8 mouse cellular contexts compared by ENCODE assay signal in genomic region chr6:36389260-36389965, GRCm38 (mm10). TPM values are rescaled to one million over a fixed set of nuclear protein-coding genes. Genes with fewer than 3 reads are reported as not detected.
DNase-seq lines count a peak whose midpoint lies in the region; ATAC-seq and TF ChIP-seq lines count a peak whose summit lies in the region.

No protein-coding gene starts in this region.

- TF ChIP-seq POLR2A in thymus, adult 2 months (IDR thresholded peaks at IDR 0.05; ENCODE audit: control insufficient read depth, extremely low read depth, insufficient read depth, low read length, poor library complexity): no peak

- no peaks in the 10 kb centered on the region for H3K4me1 ChIP-seq in intestine, postnatal 0 days (replicated peaks; ENCODE audit: control insufficient read depth, insufficient read depth, low read length)
- peaks cover 25% of the 10 kb centered on the region for H3K4me1 ChIP-seq in neural tube, embryonic 15.5 days
- H3K4me1 ChIP-seq in thymus, adult 2 months (replicated peaks; ENCODE audit: control insufficient read depth, insufficient read depth, low read length): no peaks in the 10 kb centered on the region

- H3K27me3 ChIP-seq in intestine, postnatal 0 days (replicated peaks; ENCODE audit: control insufficient read depth, insufficient read depth, low read length): peaks cover 13% of the 10 kb centered on the region
- peaks cover 4% of the 10 kb centered on the region for H3K27me3 ChIP-seq in neural tube, embryonic 15.5 days (replicated peaks)
- H3K27me3 ChIP-seq in thymus, adult 2 months (ENCODE audit: control insufficient read depth, insufficient read depth, low read length): no peaks in the 10 kb centered on the region; the same call in 1 of the 2 replicates

- peak overlapping the region; percentile 44 for H3K4me3 ChIP-seq in intestine, postnatal 0 days (ENCODE audit: low read depth, low read length)
- peak overlapping the region; percentile 63 for H3K4me3 ChIP-seq in neural tube, embryonic 15.5 days (replicated peaks)
- H3K4me3 ChIP-seq in thymus, adult 2 months (ENCODE audit: control insufficient read depth, insufficient read depth, low read length): no peak overlapping the region

- ATAC-seq in cerebellum, adult (ENCODE audit: insufficient number of reproducible peaks, low FRiP score, low TSS enrichment): no peak
- ATAC-seq in intestine, postnatal 0 days: no peak
- ATAC-seq in neural tube, embryonic 15.5 days (ENCODE audit: low FRiP score): peak; percentile 28; the same call in 1 of the 2 replicates

- H3K9me3 ChIP-seq in intestine, postnatal 0 days (ENCODE audit: control insufficient read depth): no peaks in the 10 kb centered on the region
- H3K9me3 ChIP-seq in neural tube, embryonic 15.5 days (replicated peaks): no peaks in the 10 kb centered on the region

- H3K9ac ChIP-seq in intestine, postnatal 0 days (ENCODE audit: low read depth, low read length): peak overlapping the region; percentile 51
- peak overlapping the region; percentile 65 for H3K9ac ChIP-seq in neural tube, embryonic 15.5 days (replicated peaks)

- H3K4me2 ChIP-seq in intestine, postnatal 0 days (replicated peaks; ENCODE audit: low read depth): peak overlapping the region; percentile 73
- H3K4me2 ChIP-seq in neural tube, embryonic 15.5 days: peak overlapping the region; percentile 96

- 26% methylated on average over 20 of the region's 20 CpGs for WGBS in intestine, postnatal 0 days
- 24% methylated on average over 20 of the region's 20 CpGs for WGBS in neural tube, embryonic 15.5 days
- 37% methylated on average over 20 of the region's 20 CpGs for WGBS in thymus, adult 2 months

- peak; percentile 50 to 54 for DNase-seq in cerebellum, postnatal 10 days
- DNase-seq in right cerebral cortex, postnatal 10 days (ENCODE audit: low spot score in 2 of 2): peak; percentile 28 to 32
- DNase-seq in right cerebral cortex, postnatal 14 days: no peak
- DNase-seq in thymus, adult 2 months: no peak
- DNase-seq in cerebellum, adult 11-12 months: no peak

- 0 out of 2 replicates have a peak overlapping the region, but pooled peaks have one; percentile 15 for H3K27ac ChIP-seq in intestine, postnatal 0 days (ENCODE audit: low read depth, low read length)
- peak overlapping the region; percentile 79; the same call in 1 of the 2 replicates for H3K27ac ChIP-seq in neural tube, embryonic 15.5 days (replicated peaks)
- no peak overlapping the region for H3K27ac ChIP-seq in thymus, adult 2 months (ENCODE audit: control insufficient read depth, insufficient read depth, low read length)

- H3K36me3 ChIP-seq in intestine, postnatal 0 days (ENCODE audit: control insufficient read depth, insufficient read depth): no peaks in the 10 kb centered on the region
- H3K36me3 ChIP-seq in neural tube, embryonic 15.5 days: no peaks in the 10 kb centered on the region
- H3K36me3 ChIP-seq in thymus, adult 2 months (ENCODE audit: control insufficient read depth, insufficient read depth, low read length): no peaks in the 10 kb centered on the region

- TF ChIP-seq CTCF in intestine, postnatal 0 days (IDR thresholded peaks at IDR 0.05; ENCODE audit: low read depth): no peak
- TF ChIP-seq CTCF in thymus, adult 2 months (IDR thresholded peaks at IDR 0.05; ENCODE audit: borderline replicate concordance, control insufficient read depth, extremely low read depth, insufficient read depth, low read length, poor library complexity): no peak

RNA-seq across cellular contexts. Expression of gene Chrm2, which starts 1.5 kb away (rescaled TPM):
- 11.8 and 14.6 TPM in 2 replicates for polyA plus RNA-seq in intestine, postnatal 0 days (2015; fragmentation: Nextera tagmentation; extraction: Ambion mirVana)
- 14.0 and 15.1 TPM in 2 replicates for polyA plus RNA-seq in neural tube, embryonic 15.5 days (2015; fragmentation: Nextera tagmentation; extraction: Ambion mirVana)
- polyA plus RNA-seq in thymus, adult 2 months (2012; rRNA removed): 0.18 and 1.1 TPM in 2 replicates

Comparison
In these comparisons a context has a peak if more than half of its experiments do, and no peak if none do; other contexts are left out.
1. DNase-seq: peak in cerebellum, postnatal 10 days (2 of 2) and right cerebral cortex, postnatal 10 days (2 of 2); none in right cerebral cortex, postnatal 14 days (single experiment), thymus, adult 2 months (single experiment) and cerebellum, adult 11-12 months (single experiment).